Mouse (Mus musculus): Measurements from ENCODE around the gene Ampd1. TPM values are rescaled to one million over a fixed set of nuclear protein-coding genes. Genes with fewer than 3 reads are reported as not detected.

The Ampd1 gene
- polyA plus RNA-seq, 1 experiment from 2014 or later = not detected

DNA sequence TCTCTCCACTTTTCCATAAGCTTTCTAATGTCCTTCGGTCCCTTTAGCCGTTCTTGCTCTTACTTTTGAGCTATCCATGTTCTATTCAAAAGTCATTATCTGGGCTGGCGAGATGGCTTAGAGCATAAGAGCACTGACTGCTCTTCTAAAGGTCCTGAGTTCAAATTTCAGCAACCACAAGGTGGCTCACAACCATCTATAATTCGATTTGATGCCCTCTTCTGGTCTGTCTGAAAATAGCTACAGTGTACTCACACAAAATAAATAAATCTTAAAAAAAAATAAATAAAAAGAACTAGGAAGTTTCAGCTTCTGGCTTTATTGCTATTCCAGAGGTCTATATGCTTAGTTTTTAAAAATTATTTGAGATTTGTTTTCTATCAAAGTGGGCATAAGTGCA is 74.0 kb downstream of the Ampd1 start:
- Histone ChIP-seq H3K4me2 (replicated peaks; ENCODE audit: low read depth, low read length) (no peak overlapping the region), H3K27me3 (ENCODE audit: control insufficient read depth, insufficient read depth, low read length) (no peaks in the 10 kb centered on the region), H3K4me3 (ENCODE audit: low read depth, low read length) (no peak overlapping the region), H3K36me3 (ENCODE audit: control insufficient read depth, insufficient read depth, low read length) (no peaks in the 10 kb centered on the region; the same call in 1 of the 2 replicates), H3K27ac (ENCODE audit: low read length) (no peak overlapping the region), H3K4me1 (ENCODE audit: control insufficient read depth, insufficient read depth, low read length) (no peaks in the 10 kb centered on the region), H3K9me3 (ENCODE audit: control insufficient read depth, low read depth, low read length) (no peaks in the 10 kb centered on the region), H3K9ac (replicated peaks; ENCODE audit: low read depth, low read length) (no peak overlapping the region)
- ATAC-seq (ENCODE audit: insufficient number of reproducible peaks, insufficient read depth, low FRiP score, low read depth) = no peak
- 87% methylated on average over 4 of the region's 4 CpGs for WGBS

DNA sequence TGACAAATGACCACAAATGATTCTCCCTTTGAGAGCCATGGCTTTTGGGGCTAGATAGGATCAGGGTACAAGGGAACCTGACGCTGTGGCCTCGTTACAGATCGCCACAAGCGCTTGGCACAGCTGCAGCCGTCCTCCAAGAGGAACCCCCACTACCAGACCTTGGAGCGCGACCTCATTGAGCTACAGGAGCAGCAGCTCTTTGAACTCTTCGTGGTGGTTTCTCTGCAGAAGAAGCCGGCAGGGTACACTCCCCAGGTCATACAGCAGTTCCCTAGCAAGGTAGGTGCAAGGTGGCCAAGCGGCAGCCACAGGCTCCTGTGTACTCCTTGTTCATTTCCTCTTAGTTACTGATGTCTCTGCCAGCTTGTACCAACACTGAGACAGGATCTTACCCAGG is 75.1 kb downstream of the Ampd1 start:
- H3K4me1 ChIP-seq (ENCODE audit: control insufficient read depth, insufficient read depth, low read length) = no peaks in the 10 kb centered on the region
- no peak overlapping the region for H3K4me2 ChIP-seq (replicated peaks; ENCODE audit: low read depth, low read length)
- H3K4me3 ChIP-seq (ENCODE audit: low read depth, low read length) = no peak overlapping the region
- H3K9me3 ChIP-seq (ENCODE audit: control insufficient read depth, low read depth, low read length) = no peaks in the 10 kb centered on the region
- H3K27ac ChIP-seq (ENCODE audit: low read length) = no peak overlapping the region
- no peaks in the 10 kb centered on the region; the same call in 1 of the 2 replicates for H3K36me3 ChIP-seq (ENCODE audit: control insufficient read depth, insufficient read depth, low read length)
- H3K27me3 ChIP-seq (ENCODE audit: control insufficient read depth, insufficient read depth, low read length) = no peaks in the 10 kb centered on the region
- 87% methylated on average over 10 of the region's 10 CpGs for WGBS
- H3K9ac ChIP-seq (replicated peaks; ENCODE audit: low read depth, low read length) = no peak overlapping the region
- ATAC-seq (ENCODE audit: insufficient number of reproducible peaks, insufficient read depth, low FRiP score, low read depth) = no peak

Other genes starting within 250 kb of the Ampd1 start
- gene Sycp1, start 137.9 kb upstream of the Ampd1 start, polyA plus RNA-seq (2014; fragmentation: Nextera tagmentation; extraction: Ambion mirVana) = not detected in 2 replicates
- gene Nr1h5, start 109.9 kb upstream of the Ampd1 start, polyA plus RNA-seq (2014; fragmentation: Nextera tagmentation; extraction: Ambion mirVana) = 0.08 TPM in 1 of 2 replicates, not detected in the other
- gene Sike1, start 78.3 kb upstream of the Ampd1 start, polyA plus RNA-seq (2014; fragmentation: Nextera tagmentation; extraction: Ambion mirVana) = 58.8 and 61.9 TPM in 2 replicates
- gene Csde1, start 53.6 kb upstream of the Ampd1 start, polyA plus RNA-seq (2014; fragmentation: Nextera tagmentation; extraction: Ambion mirVana) = 455 and 466 TPM in 2 replicates
- 109 and 116 TPM in 2 replicates for gene Nras, start 15.7 kb upstream of the Ampd1 start, polyA plus RNA-seq (2014; fragmentation: Nextera tagmentation; extraction: Ambion mirVana)
- gene Dennd2c, start 28.6 kb downstream of the Ampd1 start, polyA plus RNA-seq (2014; fragmentation: Nextera tagmentation; extraction: Ambion mirVana) = 6.2 and 8.2 TPM in 2 replicates
- 189 and 199 TPM in 2 replicates for gene Bcas2, start 97.6 kb downstream of the Ampd1 start, polyA plus RNA-seq (2014; fragmentation: Nextera tagmentation; extraction: Ambion mirVana)
- 30.4 and 36.4 TPM in 2 replicates for gene Trim33, start 205.3 kb downstream of the Ampd1 start, polyA plus RNA-seq (2014; fragmentation: Nextera tagmentation; extraction: Ambion mirVana)